Mouse (Mus musculus): ENCODE data around the gene Mical3. TPM values are rescaled to one million over a fixed set of nuclear protein-coding genes. Genes with fewer than 3 reads are reported as not detected.

The Mical3 gene
- polyA plus RNA-seq, 1 experiment from 2014 or later, result 20.9 TPM

GRCm38 (mm10) chr6:120941575-120941974 is 189.2 kb downstream of the Mical3 start:
- H3K27me3 ChIP-seq, result no peaks in the 10 kb centered on the region
- H3K36me3 ChIP-seq (ENCODE audit: poor library complexity, severe bottlenecking), result peaks cover 20% of the 10 kb centered on the region
- 94% methylated on average over 13 of the region's 13 CpGs for WGBS
- H3K4me3 ChIP-seq, result no peak overlapping the region
- no peak for ATAC-seq
- H3K27ac ChIP-seq, result no peak overlapping the region
- H3K9ac ChIP-seq, result no peak overlapping the region
- H3K4me1 ChIP-seq, result no peaks in the 10 kb centered on the region
- H3K4me2 ChIP-seq, result no peak overlapping the region
- H3K9me3 ChIP-seq (replicated peaks), result no peaks in the 10 kb centered on the region

GRCm38 (mm10) chr6:120941084-120941481 is 189.7 kb downstream of the Mical3 start:
- no peaks in the 10 kb centered on the region for H3K9me3 ChIP-seq (replicated peaks)
- H3K27ac ChIP-seq, result no peak overlapping the region
- ATAC-seq, result no peak
- WGBS, result 73% methylated on average over 7 of the region's 7 CpGs
- no peak overlapping the region for H3K4me3 ChIP-seq
- no peaks in the 10 kb centered on the region for H3K4me1 ChIP-seq
- no peak overlapping the region for H3K4me2 ChIP-seq
- H3K27me3 ChIP-seq, result no peaks in the 10 kb centered on the region
- peaks cover 16% of the 10 kb centered on the region for H3K36me3 ChIP-seq (ENCODE audit: poor library complexity, severe bottlenecking)
- no peak overlapping the region for H3K9ac ChIP-seq

DNA sequence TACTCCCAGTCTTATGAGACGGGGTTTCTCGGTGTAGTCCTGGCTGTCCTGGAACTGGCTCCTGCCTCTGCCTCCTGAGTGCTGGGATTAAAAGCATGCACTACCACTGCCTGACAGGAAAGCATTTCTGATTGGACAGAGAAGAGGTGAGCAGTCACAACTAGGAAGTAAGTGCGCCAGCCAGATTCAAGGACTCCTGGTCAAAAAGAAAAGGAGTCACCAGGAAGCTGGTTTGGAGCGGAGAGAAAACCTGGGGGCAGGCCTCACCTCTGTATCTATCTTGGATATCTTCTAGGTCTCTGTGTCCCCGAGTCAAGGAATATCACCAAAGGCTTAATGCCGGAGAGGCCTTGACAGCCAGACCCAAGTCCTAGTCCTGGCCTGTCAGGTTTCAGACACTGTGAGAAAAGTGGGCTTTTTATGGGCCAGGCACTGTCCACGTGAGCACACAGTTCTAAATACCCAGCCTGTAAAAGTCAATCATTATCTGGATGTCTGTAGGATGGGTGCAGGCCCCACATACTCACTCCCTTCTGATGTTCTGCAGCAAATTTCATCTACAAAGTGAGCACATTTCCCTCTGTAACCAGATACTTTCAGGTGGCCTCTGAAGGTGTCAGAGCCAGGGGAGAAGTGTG is 190.2 kb downstream of the Mical3 start:
- no peak overlapping the region for H3K4me3 ChIP-seq
- H3K9ac ChIP-seq, result no peak overlapping the region
- no peak for ATAC-seq
- 87% methylated on average over 7 of the region's 7 CpGs for whole genome bisulfite sequencing
- no peak overlapping the region for H3K27ac ChIP-seq
- no peaks in the 10 kb centered on the region for H3K27me3 ChIP-seq
- no peaks in the 10 kb centered on the region for H3K9me3 ChIP-seq (replicated peaks)
- H3K4me1 ChIP-seq, result no peaks in the 10 kb centered on the region
- H3K36me3 ChIP-seq (ENCODE audit: poor library complexity, severe bottlenecking), result peaks cover 11% of the 10 kb centered on the region
- no peak overlapping the region for H3K4me2 ChIP-seq

DNA sequence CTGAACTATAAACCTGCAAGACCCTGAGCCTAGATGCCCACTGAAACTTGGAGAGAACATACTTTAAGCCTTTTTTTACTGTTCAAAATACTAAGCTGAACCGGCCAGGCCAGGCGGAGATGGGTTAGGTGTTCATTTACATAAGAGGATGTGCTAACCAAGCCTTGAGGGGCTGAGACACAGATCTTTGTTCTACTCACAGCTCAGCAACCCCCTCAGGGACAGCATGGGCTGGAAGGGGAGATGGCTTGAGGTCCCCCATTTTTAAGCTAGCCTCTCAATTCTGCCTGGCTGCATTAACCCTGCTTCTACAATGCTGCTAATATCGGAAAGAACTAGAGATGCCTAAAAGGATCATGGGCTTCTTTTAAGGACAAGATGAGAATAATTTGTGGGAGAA is 191.0 kb downstream of the Mical3 start:
- Histone ChIP-seq H3K36me3 (ENCODE audit: poor library complexity, severe bottlenecking) (peaks cover 7% of the 10 kb centered on the region; the same call in 1 of the 2 replicates), H3K9ac (no peak overlapping the region), H3K4me2 (no peak overlapping the region), H3K4me3 (no peak overlapping the region), H3K27ac (no peak overlapping the region), H3K4me1 (no peaks in the 10 kb centered on the region), H3K27me3 (no peaks in the 10 kb centered on the region), H3K9me3 (replicated peaks) (no peaks in the 10 kb centered on the region)
- 86% methylated on average over 3 of the region's 3 CpGs for WGBS
- ATAC-seq, result no peak

DNA sequence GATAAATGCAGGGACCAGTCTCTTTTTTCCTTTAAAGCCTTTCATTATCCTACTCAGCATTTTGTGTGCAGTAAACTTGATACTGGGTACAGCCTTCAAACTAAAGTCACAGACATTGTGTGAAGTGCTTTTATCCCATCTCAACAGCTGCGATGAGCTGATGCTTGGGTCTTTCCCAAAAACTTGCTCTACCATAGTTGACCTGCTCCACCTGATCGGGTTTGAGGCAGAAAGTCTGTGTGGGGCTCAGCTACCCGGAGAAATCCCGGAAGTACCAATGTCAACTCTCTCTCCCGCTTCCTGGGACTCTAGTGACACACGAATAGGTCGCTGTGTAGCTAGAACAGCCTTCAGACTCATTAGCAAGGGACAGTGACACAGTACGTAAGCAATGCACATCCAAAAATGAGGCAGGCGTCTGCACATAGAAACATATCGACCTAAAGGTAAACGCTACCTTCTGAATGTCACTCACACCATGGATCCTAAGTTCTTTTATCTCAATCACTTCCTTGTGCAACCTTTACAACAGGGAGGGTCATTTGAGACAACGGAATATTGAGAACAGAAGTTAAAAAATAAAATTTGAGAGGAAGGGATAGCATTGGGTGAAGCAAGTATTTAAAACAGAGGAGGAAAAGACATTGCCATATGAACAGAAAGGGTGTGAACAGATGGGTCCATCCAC is 191.9 kb downstream of the Mical3 start:
- ATAC-seq, result no peak
- Histone ChIP-seq H3K9ac (no peak overlapping the region), H3K4me1 (no peaks in the 10 kb centered on the region), H3K4me2 (no peak overlapping the region), H3K27me3 (no peaks in the 10 kb centered on the region), H3K36me3 (ENCODE audit: poor library complexity, severe bottlenecking) (peaks cover 16% of the 10 kb centered on the region), H3K4me3 (no peak overlapping the region), H3K9me3 (replicated peaks) (no peaks in the 10 kb centered on the region), H3K27ac (no peak overlapping the region)
- 91% methylated on average over 12 of the region's 12 CpGs for WGBS

- no peak overlapping the region for H3K9ac ChIP-seq
- no peak overlapping the region for H3K4me2 ChIP-seq
- no peaks in the 10 kb centered on the region for H3K27me3 ChIP-seq
- no peaks in the 10 kb centered on the region for H3K4me1 ChIP-seq
- ATAC-seq, result no peak
- 84% methylated on average over 11 of the region's 11 CpGs for WGBS
- no peaks in the 10 kb centered on the region for H3K9me3 ChIP-seq (replicated peaks)
- H3K36me3 ChIP-seq (ENCODE audit: poor library complexity, severe bottlenecking), result peaks cover 22% of the 10 kb centered on the region
- no peak overlapping the region for H3K4me3 ChIP-seq
- H3K27ac ChIP-seq, result no peak overlapping the region
Measured at GRCm38 (mm10) chr6:120937999-120938608, 192.7 kb downstream of the Mical3 start.

- ATAC-seq, result no peak
- Histone ChIP-seq H3K9ac (no peak overlapping the region), H3K4me2 (no peak overlapping the region), H3K27ac (no peak overlapping the region), H3K9me3 (replicated peaks) (no peaks in the 10 kb centered on the region), H3K36me3 (ENCODE audit: poor library complexity, severe bottlenecking) (peaks cover 32% of the 10 kb centered on the region), H3K27me3 (no peaks in the 10 kb centered on the region), H3K4me3 (no peak overlapping the region), H3K4me1 (no peaks in the 10 kb centered on the region)
- WGBS, result 87% methylated on average over 16 of the region's 16 CpGs
Measured at GRCm38 (mm10) chr6:120937104-120937617, 193.6 kb downstream of the Mical3 start.

DNA sequence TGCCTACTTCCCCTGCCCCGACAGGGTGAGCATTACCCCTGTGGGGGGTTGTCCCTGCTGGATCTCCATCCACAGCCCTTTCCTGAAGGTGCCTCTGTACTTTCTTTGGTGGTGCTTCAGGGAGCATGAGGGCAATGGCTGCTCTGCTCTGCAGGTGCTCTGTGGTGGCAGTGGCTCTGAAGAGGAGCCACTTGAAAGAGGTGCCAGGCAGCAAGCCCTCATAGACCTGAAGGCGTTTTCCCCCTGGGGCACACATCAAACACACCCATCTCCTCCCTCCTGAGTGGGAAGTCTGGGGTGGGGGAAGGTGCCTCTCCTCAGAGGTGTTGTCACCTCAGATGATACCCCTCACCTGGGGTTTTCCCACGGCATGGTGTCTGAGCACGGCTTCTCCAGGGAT is 196.6 kb downstream of the Mical3 start:
- 79% methylated on average over 4 of the region's 4 CpGs for WGBS
- no peaks in the 10 kb centered on the region for H3K9me3 ChIP-seq (replicated peaks)
- H3K36me3 ChIP-seq (ENCODE audit: poor library complexity, severe bottlenecking), result peaks cover 45% of the 10 kb centered on the region
- no peaks in the 10 kb centered on the region for H3K27me3 ChIP-seq
- ATAC-seq, result no peak
- H3K9ac ChIP-seq, result no peak overlapping the region
- H3K4me3 ChIP-seq, result no peak overlapping the region
- H3K4me2 ChIP-seq, result no peak overlapping the region
- no peak overlapping the region for H3K27ac ChIP-seq
- H3K4me1 ChIP-seq, result no peaks in the 10 kb centered on the region

- no peaks in the 10 kb centered on the region for H3K27me3 ChIP-seq
- WGBS, result 92% methylated on average over 7 of the region's 7 CpGs
- ATAC-seq, result no peak
- no peaks in the 10 kb centered on the region for H3K4me1 ChIP-seq
- H3K9ac ChIP-seq, result no peak overlapping the region
- no peak overlapping the region for H3K4me3 ChIP-seq
- H3K36me3 ChIP-seq (ENCODE audit: poor library complexity, severe bottlenecking), result peaks cover 48% of the 10 kb centered on the region
- no peaks in the 10 kb centered on the region for H3K9me3 ChIP-seq (replicated peaks)
- H3K4me2 ChIP-seq, result no peak overlapping the region
- H3K27ac ChIP-seq, result no peak overlapping the region
Measured at GRCm38 (mm10) chr6:120933670-120934069, 197.1 kb downstream of the Mical3 start.

DNA sequence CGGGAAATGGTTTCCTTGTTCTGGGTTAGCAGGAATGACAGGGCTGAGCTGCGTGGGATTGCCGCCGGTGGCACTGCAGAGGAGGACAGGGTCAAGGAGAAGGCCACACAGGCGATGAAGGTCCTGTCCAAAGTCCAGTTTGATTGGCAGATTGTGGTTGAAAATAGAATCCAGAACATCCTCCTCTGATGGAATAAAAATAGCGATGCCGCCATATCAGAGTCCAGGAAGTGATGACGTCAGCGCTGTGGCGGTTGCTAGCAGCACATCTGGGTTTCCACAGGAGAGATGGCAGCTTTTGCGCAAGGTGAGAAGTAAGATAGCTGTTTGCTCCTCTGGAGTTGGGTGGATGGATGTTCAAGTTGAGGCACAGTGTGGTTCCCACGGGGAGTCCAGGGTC is 198.2 kb downstream of the Mical3 start:
- no peaks in the 10 kb centered on the region for H3K27me3 ChIP-seq
- H3K4me3 ChIP-seq, result no peak overlapping the region
- no peak overlapping the region for H3K9ac ChIP-seq
- H3K9me3 ChIP-seq (replicated peaks), result no peaks in the 10 kb centered on the region
- ATAC-seq, result no peak
- H3K4me1 ChIP-seq, result no peaks in the 10 kb centered on the region
- peaks cover 48% of the 10 kb centered on the region for H3K36me3 ChIP-seq (ENCODE audit: poor library complexity, severe bottlenecking)
- no peak overlapping the region for H3K4me2 ChIP-seq
- H3K27ac ChIP-seq, result no peak overlapping the region
- WGBS, result 92% methylated on average over 12 of the region's 12 CpGs

GRCm38 (mm10) chr6:120930450-120931306 is 200.1 kb downstream of the Mical3 start:
- H3K9me3 ChIP-seq (replicated peaks), result no peaks in the 10 kb centered on the region
- ATAC-seq, result no peak
- no peak overlapping the region for H3K27ac ChIP-seq
- H3K4me1 ChIP-seq, result no peaks in the 10 kb centered on the region
- no peak overlapping the region for H3K4me2 ChIP-seq
- no peak overlapping the region for H3K4me3 ChIP-seq
- H3K27me3 ChIP-seq, result no peaks in the 10 kb centered on the region
- H3K9ac ChIP-seq, result no peak overlapping the region
- peaks cover 48% of the 10 kb centered on the region for H3K36me3 ChIP-seq (ENCODE audit: poor library complexity, severe bottlenecking)
- WGBS, result 92% methylated on average over 6 of the region's 6 CpGs

DNA sequence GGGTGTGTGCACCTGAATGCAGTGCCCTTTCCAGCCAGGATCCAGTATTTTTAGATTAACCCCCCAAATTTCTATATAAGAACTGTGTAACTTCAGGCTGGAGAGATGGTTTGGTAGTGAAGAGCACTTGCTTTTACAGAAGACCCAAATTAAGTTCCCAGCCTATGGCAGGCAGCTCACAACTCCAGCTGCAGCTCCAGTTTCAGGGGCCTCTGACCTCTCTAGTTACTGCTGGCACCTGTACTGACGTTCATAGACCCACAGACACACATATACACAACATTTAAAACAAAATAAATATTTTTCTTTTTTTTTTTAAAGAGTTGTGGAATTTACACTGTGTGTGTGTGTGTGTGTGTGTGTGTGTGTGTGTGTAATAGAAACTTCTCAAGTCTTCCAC is 201.4 kb downstream of the Mical3 start:
- no peak overlapping the region for H3K4me3 ChIP-seq
- no peak overlapping the region for H3K9ac ChIP-seq
- H3K27me3 ChIP-seq, result no peaks in the 10 kb centered on the region
- no peaks in the 10 kb centered on the region for H3K9me3 ChIP-seq (replicated peaks)
- H3K36me3 ChIP-seq (ENCODE audit: poor library complexity, severe bottlenecking), result peaks cover 43% of the 10 kb centered on the region
- no peak overlapping the region for H3K27ac ChIP-seq
- WGBS, result 82% methylated on average over 1 of the region's 1 CpGs
- no peak for ATAC-seq
- H3K4me2 ChIP-seq, result no peak overlapping the region
- H3K4me1 ChIP-seq, result no peaks in the 10 kb centered on the region
